Mouse (Mus musculus): Measurements from ENCODE around the gene Tmem177. TPM values are rescaled to one million over a fixed set of nuclear protein-coding genes. Genes with fewer than 3 reads are reported as not detected.

The Tmem177 gene
- polyA plus RNA-seq, 2 experiments: 6.1 to 6.8 TPM

- Histone ChIP-seq H3K4me1 (ENCODE audit: control insufficient read depth, insufficient read depth, low read length) (no peaks in the 10 kb centered on the region), H3K27ac (replicated peaks; ENCODE audit: low read depth, low read length) (no peak overlapping the region), H3K36me3 (ENCODE audit: control insufficient read depth, insufficient read depth, low read length) (no peaks in the 10 kb centered on the region), H3K4me2 (replicated peaks; ENCODE audit: low read depth, low read length, severe bottlenecking) (no peak overlapping the region), H3K4me3 (replicated peaks; ENCODE audit: low read length) (no peak overlapping the region), H3K9me3 (ENCODE audit: control insufficient read depth, low read length) (no peaks in the 10 kb centered on the region), H3K9ac (ENCODE audit: low read depth, low read length, severe bottlenecking) (no peak overlapping the region), H3K27me3 (ENCODE audit: control insufficient read depth, insufficient read depth, low read length) (no peaks in the 10 kb centered on the region)
- no peak for TF ChIP-seq POLR2A (IDR thresholded peaks at IDR 0.05; ENCODE audit: borderline replicate concordance, extremely low read depth, insufficient read depth, insufficient read length)
- DNase-seq (ENCODE audit: low spot score): no peak
- 59% methylated on average over 4 of the region's 4 CpGs for WGBS
- ATAC-seq (ENCODE audit: low FRiP score, low read depth): no peak
These were observed 6.3 kb upstream of the Tmem177 start for GRCm38 (mm10) chr1:119919299-119919698.

- Histone ChIP-seq H3K4me1 (ENCODE audit: control insufficient read depth, insufficient read depth, low read length) (0 out of 2 replicates have a peak, but pooled peaks cover 5% of the 10 kb centered on the region), H3K36me3 (ENCODE audit: control insufficient read depth, insufficient read depth, low read length) (no peaks in the 10 kb centered on the region), H3K4me2 (replicated peaks; ENCODE audit: low read depth, low read length, severe bottlenecking) (no peak overlapping the region), H3K9me3 (ENCODE audit: control insufficient read depth, low read length) (no peaks in the 10 kb centered on the region), H3K4me3 (replicated peaks; ENCODE audit: low read length) (no peak overlapping the region), H3K9ac (ENCODE audit: low read depth, low read length, severe bottlenecking) (no peak overlapping the region), H3K27me3 (ENCODE audit: control insufficient read depth, insufficient read depth, low read length) (no peaks in the 10 kb centered on the region), H3K27ac (replicated peaks; ENCODE audit: low read depth, low read length) (no peak overlapping the region)
- DNase-seq (ENCODE audit: low spot score): no peak
- 78% methylated on average over 5 of the region's 5 CpGs for WGBS
- TF ChIP-seq POLR2A (IDR thresholded peaks at IDR 0.05; ENCODE audit: borderline replicate concordance, extremely low read depth, insufficient read depth, insufficient read length): no peak
- ATAC-seq (ENCODE audit: low FRiP score, low read depth): no peak
These were observed 3.9 kb upstream of the Tmem177 start for GRCm38 (mm10) chr1:119916823-119917371.

GRCm38 (mm10) chr1:119907206-119907748, 5.7 kb downstream of the Tmem177 start:
- Histone ChIP-seq H3K9me3 (ENCODE audit: control insufficient read depth, low read length) (no peaks in the 10 kb centered on the region), H3K36me3 (ENCODE audit: control insufficient read depth, insufficient read depth, low read length) (peaks cover 10% of the 10 kb centered on the region), H3K4me1 (ENCODE audit: control insufficient read depth, insufficient read depth, low read length) (peaks cover 13% of the 10 kb centered on the region), H3K27ac (replicated peaks; ENCODE audit: low read depth, low read length) (no peak overlapping the region), H3K4me2 (replicated peaks; ENCODE audit: low read depth, low read length, severe bottlenecking) (no peak overlapping the region), H3K9ac (ENCODE audit: low read depth, low read length, severe bottlenecking) (no peak overlapping the region), H3K4me3 (replicated peaks; ENCODE audit: low read length) (no peak overlapping the region), H3K27me3 (ENCODE audit: control insufficient read depth, insufficient read depth, low read length) (no peaks in the 10 kb centered on the region)
- no peak for DNase-seq (ENCODE audit: low spot score)
- 71% methylated on average over 2 of the region's 2 CpGs for WGBS
- no peak for ATAC-seq (ENCODE audit: low FRiP score, low read depth)
- TF ChIP-seq POLR2A (IDR thresholded peaks at IDR 0.05; ENCODE audit: borderline replicate concordance, extremely low read depth, insufficient read depth, insufficient read length): no peak

- Histone ChIP-seq H3K27ac (replicated peaks; ENCODE audit: low read depth, low read length) (no peak overlapping the region), H3K36me3 (ENCODE audit: control insufficient read depth, insufficient read depth, low read length) (no peaks in the 10 kb centered on the region), H3K4me1 (ENCODE audit: control insufficient read depth, insufficient read depth, low read length) (peaks cover 11% of the 10 kb centered on the region), H3K4me2 (replicated peaks; ENCODE audit: low read depth, low read length, severe bottlenecking) (no peak overlapping the region), H3K27me3 (ENCODE audit: control insufficient read depth, insufficient read depth, low read length) (no peaks in the 10 kb centered on the region), H3K9ac (ENCODE audit: low read depth, low read length, severe bottlenecking) (no peak overlapping the region), H3K9me3 (ENCODE audit: control insufficient read depth, low read length) (no peaks in the 10 kb centered on the region), H3K4me3 (replicated peaks; ENCODE audit: low read length) (no peak overlapping the region)
- TF ChIP-seq POLR2A (IDR thresholded peaks at IDR 0.05; ENCODE audit: borderline replicate concordance, extremely low read depth, insufficient read depth, insufficient read length): no peak
- WGBS: 15% methylated on average over 6 of the region's 6 CpGs
- DNase-seq (ENCODE audit: low spot score) (peak; percentile 29), ATAC-seq (ENCODE audit: low FRiP score, low read depth) (peak; percentile 21; the same call in 1 of the 2 replicates)
These were observed 9.8 kb downstream of the Tmem177 start for GRCm38 (mm10) chr1:119903231-119903620.

- no peak overlapping the region; the same call in 1 of the 2 replicates for H3K9ac ChIP-seq (ENCODE audit: low read depth, low read length, severe bottlenecking)
- H3K36me3 ChIP-seq (ENCODE audit: control insufficient read depth, insufficient read depth, low read length): no peaks in the 10 kb centered on the region
- WGBS: 9% methylated on average over 8 of the region's 8 CpGs
- ATAC-seq (ENCODE audit: low FRiP score, low read depth) (peak; percentile 38), DNase-seq (ENCODE audit: low spot score) (peak; percentile 27)
- H3K4me1 ChIP-seq (ENCODE audit: control insufficient read depth, insufficient read depth, low read length): peaks cover 11% of the 10 kb centered on the region
- H3K4me2 ChIP-seq (replicated peaks; ENCODE audit: low read depth, low read length, severe bottlenecking): no peak overlapping the region
- no peak overlapping the region for H3K4me3 ChIP-seq (replicated peaks; ENCODE audit: low read length)
- no peak for TF ChIP-seq POLR2A (IDR thresholded peaks at IDR 0.05; ENCODE audit: borderline replicate concordance, extremely low read depth, insufficient read depth, insufficient read length)
- H3K9me3 ChIP-seq (ENCODE audit: control insufficient read depth, low read length): no peaks in the 10 kb centered on the region
- H3K27me3 ChIP-seq (ENCODE audit: control insufficient read depth, insufficient read depth, low read length): no peaks in the 10 kb centered on the region
- no peak overlapping the region for H3K27ac ChIP-seq (replicated peaks; ENCODE audit: low read depth, low read length)
These were observed 10.3 kb downstream of the Tmem177 start for GRCm38 (mm10) chr1:119902551-119903230.
